Mouse (Mus musculus): ENCODE measurements around the gene Cdk19.

Cdk19 gene

GRCm38 (mm10) chr10:40349631-40350177, 10.3 kb downstream of the Cdk19 start:
- DNase-seq = no peak

GRCm38 (mm10) chr10:40350245-40350932, 11.0 kb downstream of the Cdk19 start:
- no peak for DNase-seq

GRCm38 (mm10) chr10:40351156-40351555, 11.8 kb downstream of the Cdk19 start:
- no peak for DNase-seq

GRCm38 (mm10) chr10:40354081-40354480, 14.7 kb downstream of the Cdk19 start:
- DNase-seq = no peak

- DNase-seq = no peak
Measured at GRCm38 (mm10) chr10:40354556-40354955, 15.2 kb downstream of the Cdk19 start.

GRCm38 (mm10) chr10:40358166-40358565, 18.8 kb downstream of the Cdk19 start:
- DNase-seq = no peak

- DNase-seq = no peak
Measured at GRCm38 (mm10) chr10:40359131-40359530, 19.8 kb downstream of the Cdk19 start.

GRCm38 (mm10) chr10:40363004-40363403, 23.6 kb downstream of the Cdk19 start:
- no peak for DNase-seq

- DNase-seq = no peak
Measured at GRCm38 (mm10) chr10:40364642-40365361, 25.4 kb downstream of the Cdk19 start.

GRCm38 (mm10) chr10:40365991-40366390, 26.6 kb downstream of the Cdk19 start:
- DNase-seq = peak; percentile 67

GRCm38 (mm10) chr10:40368516-40368915, 29.2 kb downstream of the Cdk19 start:
- DNase-seq = no peak

- no peak for DNase-seq
Measured at GRCm38 (mm10) chr10:40370156-40370555, 30.8 kb downstream of the Cdk19 start.

- no peak for DNase-seq
Measured at GRCm38 (mm10) chr10:40371184-40371913, 32.0 kb downstream of the Cdk19 start.

- DNase-seq = peak; percentile 55
Measured at GRCm38 (mm10) chr10:40371914-40372675, 32.7 kb downstream of the Cdk19 start.

- DNase-seq = no peak
Measured at GRCm38 (mm10) chr10:40373749-40374148, 34.4 kb downstream of the Cdk19 start.

GRCm38 (mm10) chr10:40374828-40375227, 35.5 kb downstream of the Cdk19 start:
- DNase-seq = peak; percentile 73

- no peak for DNase-seq
Measured at GRCm38 (mm10) chr10:40376286-40376685, 36.9 kb downstream of the Cdk19 start.

GRCm38 (mm10) chr10:40378284-40378683, 38.9 kb downstream of the Cdk19 start:
- DNase-seq = no peak

GRCm38 (mm10) chr10:40379682-40380081, 40.3 kb downstream of the Cdk19 start:
- no peak for DNase-seq

- DNase-seq = no peak
Measured at GRCm38 (mm10) chr10:40385397-40385796, 46.0 kb downstream of the Cdk19 start.

- no peak for DNase-seq
Measured at GRCm38 (mm10) chr10:40386126-40386525, 46.8 kb downstream of the Cdk19 start.

GRCm38 (mm10) chr10:40393447-40394143, 54.2 kb downstream of the Cdk19 start:
- DNase-seq = no peak

Measured in cerebellum, adult 11-12 months (tissue).